ENCODE assay signal across 7 mouse cellular contexts in genomic region chr16:30539433-30539832, GRCm38 (mm10). TPM values are rescaled to one million over a fixed set of nuclear protein-coding genes. Genes with fewer than 3 reads are reported as not detected.
DNase-seq lines count a peak whose midpoint lies in the region; ATAC-seq and TF ChIP-seq lines count a peak whose summit lies in the region.

No protein-coding gene starts in this region.

- H3K79me2 ChIP-seq in MEL (ENCODE audit: control insufficient read depth, insufficient read depth, low read length, poor library complexity), result no peaks in the 10 kb centered on the region

- intact Hi-C loops in left cerebral cortex, postnatal 4 days (cut with DNase I), result no loop called here

- no peaks in the 10 kb centered on the region for H3K36me3 ChIP-seq in MEL (ENCODE audit: control insufficient read depth in 1 of 2, insufficient read depth in 2 of 2, low read length in 2 of 2)
- peaks cover 25% of the 10 kb centered on the region for H3K36me3 ChIP-seq in heart, embryonic 10.5 days
- no peaks in the 10 kb centered on the region for H3K36me3 ChIP-seq in liver, postnatal 0 days (replicated peaks; ENCODE audit: insufficient read depth, low read length)

- no peak overlapping the region for H3K9ac ChIP-seq in MEL (ENCODE audit: control insufficient read depth, low read depth, low read length, poor library complexity, severe bottlenecking)
- H3K9ac ChIP-seq in liver, postnatal 0 days (replicated peaks), result no peak overlapping the region

- TF ChIP-seq EP300 in MEL (IDR thresholded peaks at IDR 0.05; ENCODE audit: low read depth in 1 of 2, low read length in 2 of 2), result no peak
- TF ChIP-seq EP300 in liver, postnatal 0 days (IDR thresholded peaks at IDR 0.05; ENCODE audit: low read depth), result no peak

- TF ChIP-seq POLR2A in MEL (IDR thresholded peaks at IDR 0.05; ENCODE audit: control insufficient read depth in 1 of 2, insufficient read depth in 1 of 2, low read depth in 1 of 2, low read length in 2 of 2, poor library complexity in 1 of 2), result no peak

- no peak overlapping the region for H3K4me3 ChIP-seq in MEL (ENCODE audit: control insufficient read depth in 1 of 2, insufficient read depth in 1 of 2, low read depth in 2 of 2, low read length in 2 of 2)
- no peak overlapping the region for H3K4me3 ChIP-seq in heart, embryonic 10.5 days
- no peak overlapping the region for H3K4me3 ChIP-seq in liver, postnatal 0 days (ENCODE audit: low read depth, low read length)

- peak; percentile 49 for TF ChIP-seq RAD21 in MEL (IDR thresholded peaks at IDR 0.05; ENCODE audit: low read depth, low read length)

- no peak for ATAC-seq in liver, postnatal 0 days

- H3K4me1 ChIP-seq in MEL (ENCODE audit: control insufficient read depth in 1 of 2, insufficient read depth in 2 of 2, low read length in 2 of 2), result peaks cover 0 to 2% of the 10 kb centered on the region in 2 experiments; a peak in 1 of 4 replicates
- H3K4me1 ChIP-seq in heart, embryonic 10.5 days, result peaks cover 58% of the 10 kb centered on the region
- no peaks in the 10 kb centered on the region for H3K4me1 ChIP-seq in liver, postnatal 0 days (ENCODE audit: insufficient read depth)

- H3K27me3 ChIP-seq in MEL (ENCODE audit: control insufficient read depth in 1 of 2, insufficient read depth in 2 of 2, low read length in 2 of 2), result no peaks in the 10 kb centered on the region
- H3K27me3 ChIP-seq in heart, embryonic 10.5 days (ENCODE audit: insufficient read depth, poor library complexity, severe bottlenecking), result no peaks in the 10 kb centered on the region
- H3K27me3 ChIP-seq in liver, postnatal 0 days (ENCODE audit: insufficient read depth, low read length), result no peaks in the 10 kb centered on the region

- no peaks in the 10 kb centered on the region for H3K9me3 ChIP-seq in MEL (replicated peaks; ENCODE audit: insufficient read depth, low read length)
- no peaks in the 10 kb centered on the region for H3K9me3 ChIP-seq in heart, embryonic 10.5 days
- no peaks in the 10 kb centered on the region for H3K9me3 ChIP-seq in liver, postnatal 0 days (ENCODE audit: low read length)

- no peak overlapping the region for H3K4me2 ChIP-seq in liver, postnatal 0 days (ENCODE audit: low read depth, low read length)

- WGBS in heart, embryonic 10.5 days, result 23% methylated on average over 10 of the region's 10 CpGs
- 29% methylated on average over 10 of the region's 10 CpGs for WGBS in liver, postnatal 0 days (ENCODE audit: insufficient replicate concordance)

- peak; percentile 84 to 91 (median 91) for TF ChIP-seq CTCF in MEL (IDR thresholded peaks at IDR 0.05 in 2 of 3, conservative IDR thresholded peaks at IDR 0.05 in 1 of 3; ENCODE audit: control insufficient read depth in 1 of 3, insufficient read depth in 1 of 3, low read depth in 2 of 3, low read length in 3 of 3, poor library complexity in 1 of 3, severe bottlenecking in 1 of 3)
- peak; percentile 86 for TF ChIP-seq CTCF in liver, postnatal 0 days (IDR thresholded peaks at IDR 0.05; ENCODE audit: low read depth)

- peak; percentile 62 for DNase-seq in left cerebral cortex, postnatal 4 days
- DNase-seq in left cerebral cortex, adult 11 months (ENCODE audit: low spot score), result no peak
- DNase-seq in MEL (ENCODE audit: low read depth, low spot score), result peak; percentile 77
- peak; percentile 48 for DNase-seq in c-Kit-positive CD71-positive TER-119-positive erythroid progenitor cells, embryonic 14.5 days (ENCODE audit: low spot score)
- DNase-seq in heart, embryonic 10.5 days (ENCODE audit: low spot score), result no peak
- peak; percentile 72 for DNase-seq in liver, postnatal 0 days
- DNase-seq in spleen, postnatal 10 days (ENCODE audit: low spot score in 2 of 2), result peak; percentile 27 to 76

- H3K27ac ChIP-seq in MEL (ENCODE audit: control insufficient read depth, low read depth, low read length), result no peak overlapping the region
- peak overlapping the region; percentile 87 for H3K27ac ChIP-seq in heart, embryonic 10.5 days
- H3K27ac ChIP-seq in liver, postnatal 0 days (ENCODE audit: low read depth), result no peak overlapping the region

TF ChIP-seq in MEL, 35 proteins besides CTCF, POLR2A, EP300 and RAD21:
- peak; percentile 68 for TF ChIP-seq SMC3 (IDR thresholded peaks at IDR 0.05; ENCODE audit: low read depth, low read length)
- TF ChIP-seq ZC3H11A (IDR thresholded peaks at IDR 0.05; ENCODE audit: low read depth, low read length), result 0 out of 2 replicates have a peak, but pooled peaks have one; percentile 9
- no peak for TF ChIP-seq TAL1 (IDR thresholded peaks at IDR 0.05; ENCODE audit: low read length)
- TF ChIP-seq BHLHE40 (IDR thresholded peaks at IDR 0.05; ENCODE audit: borderline replicate concordance, low read depth, low read length), result no peak
- TF ChIP-seq MXI1 (IDR thresholded peaks at IDR 0.05; ENCODE audit: low read depth, low read length), result no peak
- no peak for TF ChIP-seq KAT2A (conservative IDR thresholded peaks at IDR 0.05; ENCODE audit: low read depth, low read length)
- TF ChIP-seq RCOR1 (IDR thresholded peaks at IDR 0.05; ENCODE audit: low read depth, low read length), result 0 out of 2 replicates have a peak, but pooled peaks have one; percentile 10
- TF ChIP-seq CHD2 (IDR thresholded peaks at IDR 0.05; ENCODE audit: low read length), result no peak
- TF ChIP-seq MAZ (IDR thresholded peaks at IDR 0.05; ENCODE audit: low read depth, low read length), result no peak
- TF ChIP-seq ELF1 (IDR thresholded peaks at IDR 0.05; ENCODE audit: low read depth, low read length), result no peak
- TF ChIP-seq TBP (IDR thresholded peaks at IDR 0.05; ENCODE audit: low read depth, low read length), result no peak
- 0 out of 2 replicates have a peak, but pooled peaks have one; percentile 8 for TF ChIP-seq GATA1 (IDR thresholded peaks at IDR 0.05; ENCODE audit: low read depth, low read length)
- no peak for TF ChIP-seq USF1 (IDR thresholded peaks at IDR 0.05; ENCODE audit: low read depth, low read length)
- TF ChIP-seq JUND (IDR thresholded peaks at IDR 0.05; ENCODE audit: low read depth, low read length), result no peak
- TF ChIP-seq HCFC1 (IDR thresholded peaks at IDR 0.05; ENCODE audit: low read depth, low read length), result no peak

RNA-seq across cellular contexts. Expression of gene Tmem44, which starts 11.2 kb away (rescaled TPM):
- total RNA-seq in left cerebral cortex, postnatal 4 days (2021), result 100 to 1,000 TPM; 101 to 112 TPM
- 0.46 and 0.50 TPM in 2 replicates for total RNA-seq in MEL (2012; rRNA removed)
- 1 to 10 TPM in 1 of 2 experiments, not detected in 1; 1.4 TPM for polyA plus RNA-seq in MEL (2012; ENCODE audit: insufficient read depth in 1 of 2, insufficient read length in 2 of 2, low read depth in 1 of 2, low replicate concordance in 2 of 2, missing spikeins in 1 of 2)
- 16.1 and 23.1 TPM in 2 replicates for polyA plus RNA-seq in heart, embryonic 10.5 days (2016; fragmentation: Nextera tagmentation; extraction: Ambion mirVana)
- polyA plus RNA-seq in liver, postnatal 0 days (2015; fragmentation: Nextera tagmentation; extraction: Ambion mirVana), result 0.73 and 0.89 TPM in 2 replicates

RNA-seq across cellular contexts. Expression of gene Lsg1, which starts 48.0 kb away (rescaled TPM):
- total RNA-seq in left cerebral cortex, postnatal 4 days (2021), result 10 to 100 TPM; 28.6 to 29.8 TPM
- total RNA-seq in MEL (2012; rRNA removed), result 55.2 and 58.8 TPM in 2 replicates
- polyA plus RNA-seq in MEL (2012; ENCODE audit: insufficient read depth in 1 of 2, insufficient read length in 2 of 2, low read depth in 1 of 2, low replicate concordance in 2 of 2, missing spikeins in 1 of 2), result 10 to 100 TPM in 1 of 2 experiments, not detected in 1; 84.4 TPM
- polyA plus RNA-seq in heart, embryonic 10.5 days (2016; fragmentation: Nextera tagmentation; extraction: Ambion mirVana), result 48.6 and 61.8 TPM in 2 replicates
- polyA plus RNA-seq in liver, postnatal 0 days (2015; fragmentation: Nextera tagmentation; extraction: Ambion mirVana), result 25.4 and 25.6 TPM in 2 replicates

Comparison
In these comparisons a context has a peak if more than half of its experiments do, and no peak if none do; other contexts are left out.
1. DNase-seq: peak in left cerebral cortex, postnatal 4 days (single experiment), MEL (single experiment), c-Kit-positive CD71-positive TER-119-positive erythroid progenitor cells, embryonic 14.5 days (single experiment), liver, postnatal 0 days (single experiment) and spleen, postnatal 10 days (2 of 2); none in left cerebral cortex, adult 11 months (single experiment) and heart, embryonic 10.5 days (single experiment).